Mouse (Mus musculus): Measurements from ENCODE around the gene Dop1b.
"Not testable (repeated sequence)": the region's sequence is repeated elsewhere in the genome, so short reads cannot be mapped to it uniquely, and the experiment has no call there.

Dop1b gene

DNA sequence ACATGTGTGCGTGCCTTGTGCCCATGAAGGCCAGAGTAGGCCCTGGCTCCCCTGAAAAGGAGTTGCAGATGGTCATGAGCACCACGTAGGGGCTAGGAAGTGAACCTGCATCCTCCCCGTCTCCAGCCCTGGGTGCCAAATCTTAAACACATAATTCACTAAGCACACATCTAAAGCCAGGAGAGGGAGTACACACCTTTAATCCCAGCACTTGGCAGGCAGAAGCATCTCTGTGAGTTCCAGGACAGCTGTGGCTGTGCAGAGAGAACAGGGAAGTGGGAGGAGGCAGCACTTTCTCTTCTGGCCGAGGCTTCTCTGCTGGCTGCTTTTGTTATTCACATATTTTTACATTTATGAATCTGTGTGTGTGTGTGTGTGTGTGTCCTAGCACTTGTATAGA, 52.9 kb downstream of the Dop1b start:
- no peak for DNase-seq

DNA sequence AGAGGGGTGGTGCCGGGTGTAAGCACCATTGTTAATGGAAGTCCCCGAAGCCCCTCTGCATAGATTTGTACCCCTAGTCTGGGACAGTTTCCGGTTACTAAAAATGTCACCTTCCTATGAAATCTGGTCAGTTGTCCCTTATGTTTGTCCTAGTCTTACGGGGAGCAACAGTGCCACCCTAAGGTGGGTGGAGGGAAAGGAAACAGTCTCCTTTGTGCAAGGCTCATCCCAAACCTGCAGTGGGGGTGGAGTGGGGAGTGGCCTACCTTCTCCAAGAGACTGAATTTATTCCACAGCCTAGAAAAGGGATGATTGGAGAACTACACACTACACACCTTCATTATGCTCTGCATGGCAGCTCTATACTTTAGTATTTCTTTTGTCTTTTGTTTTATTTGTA, 55.3 kb downstream of the Dop1b start:
- DNase-seq, result peak; percentile 29

DNA sequence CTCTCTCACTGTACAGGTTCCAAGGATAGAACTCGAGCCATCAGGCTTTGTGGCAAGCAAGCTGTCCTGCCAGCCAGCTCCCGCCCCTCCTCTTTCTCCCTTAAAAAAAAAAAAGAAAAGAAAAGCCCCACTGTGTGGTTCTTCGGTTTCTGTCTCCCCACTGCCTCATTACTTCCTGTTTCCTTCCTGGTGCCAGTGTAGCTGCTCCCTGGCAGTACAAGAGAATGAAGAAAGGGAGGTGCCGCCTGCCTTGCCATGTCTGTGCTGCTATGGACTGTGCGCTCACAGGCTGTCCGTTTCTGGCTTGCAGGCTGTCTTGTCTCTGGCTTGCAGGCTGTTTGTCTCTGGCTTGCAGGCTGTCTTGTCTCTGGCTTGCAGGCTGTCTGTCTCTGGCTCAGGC, 55.8 kb downstream of the Dop1b start:
- no peak for DNase-seq

DNA sequence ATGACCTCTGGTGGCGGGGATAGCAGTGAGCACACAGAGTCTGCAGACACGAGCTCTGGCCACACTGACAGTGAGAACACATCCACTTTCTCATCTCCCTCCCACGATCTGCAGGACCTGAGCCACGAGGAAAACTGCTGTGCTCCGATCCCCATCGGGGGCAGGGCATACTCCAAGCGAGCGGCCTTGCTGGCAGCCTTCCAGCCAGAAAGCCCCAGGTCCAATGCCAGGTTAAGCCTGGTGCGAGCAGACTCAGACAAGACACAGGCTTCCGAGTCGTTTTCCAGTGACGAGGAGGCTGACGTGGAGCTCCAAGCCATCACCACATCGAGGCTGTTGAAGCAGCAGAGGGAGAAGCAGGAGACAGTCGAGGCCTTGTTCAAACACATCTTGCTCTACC, 57.9 kb downstream of the Dop1b start:
- no peak for DNase-seq

DNA sequence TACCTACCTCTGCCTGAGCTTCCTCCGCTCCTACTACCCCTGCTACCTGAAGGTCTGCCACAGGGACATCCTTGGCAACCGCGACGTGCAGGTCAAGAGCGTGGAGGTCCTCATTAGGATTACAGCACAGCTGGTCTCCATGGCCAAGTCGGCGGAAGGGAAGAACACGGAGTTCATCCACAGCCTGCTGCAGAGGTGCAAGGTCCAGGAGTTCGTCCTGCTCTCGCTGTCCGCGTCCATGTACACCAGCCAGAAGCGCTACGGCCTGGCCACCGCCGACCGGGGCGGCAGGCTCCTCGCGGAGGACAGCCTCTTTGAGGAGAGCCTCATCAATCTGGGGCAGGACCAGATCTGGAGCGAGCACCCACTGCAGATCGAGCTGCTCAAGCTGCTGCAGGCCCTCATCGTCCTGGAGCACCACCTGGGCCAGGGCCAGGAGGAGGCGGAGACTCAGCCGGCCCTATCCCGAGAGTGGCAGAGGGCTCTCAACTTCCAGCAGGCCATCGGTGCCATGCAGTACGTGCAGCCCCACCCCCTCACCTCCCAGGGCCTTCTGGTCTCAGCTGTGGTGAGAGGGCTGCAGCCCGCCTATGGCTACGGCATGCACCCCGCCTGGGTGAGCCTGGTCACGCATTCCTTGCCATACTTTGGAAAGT, 58.7 kb downstream of the Dop1b start:
- no peak for DNase-seq

DNA sequence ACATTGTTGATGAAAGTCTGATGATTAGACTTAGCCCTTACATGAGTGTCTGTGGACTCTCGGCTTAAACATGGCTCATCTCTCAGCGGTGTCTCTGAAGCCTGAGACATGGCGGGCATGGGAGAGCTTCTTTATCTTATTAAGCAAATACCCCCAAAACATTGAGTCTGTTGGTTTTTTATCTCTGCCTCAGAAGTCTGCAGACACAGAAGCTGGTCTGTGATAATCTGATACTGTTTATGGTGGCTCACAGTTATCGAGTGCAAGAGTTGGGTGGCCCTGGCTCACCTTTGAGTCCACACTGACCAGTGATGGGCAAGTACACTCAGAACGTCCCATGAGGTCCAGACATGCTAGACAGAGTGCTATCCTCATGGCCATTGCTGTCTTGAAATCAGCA, 63.0 kb downstream of the Dop1b start:
- no peak for DNase-seq

DNA sequence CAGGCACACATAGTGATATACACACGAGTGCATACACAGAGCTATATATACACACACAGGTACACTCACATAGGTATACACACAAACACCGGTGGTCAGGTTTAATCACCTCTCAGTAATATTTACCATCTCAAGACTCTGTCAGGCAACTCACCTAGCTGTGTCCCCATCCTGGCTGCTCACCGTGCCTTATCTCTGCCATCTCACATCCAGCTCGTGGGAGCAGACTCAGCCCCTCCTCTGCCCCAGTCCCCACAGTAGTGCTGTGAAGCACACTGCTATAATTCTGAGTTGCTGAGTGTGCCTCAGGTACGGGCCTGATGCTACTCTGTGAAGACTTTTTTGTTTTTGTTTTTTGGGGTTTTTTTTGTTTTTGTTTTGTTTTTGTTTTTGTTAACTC, 64.8 kb downstream of the Dop1b start:
- DNase-seq, result no peak

DNA sequence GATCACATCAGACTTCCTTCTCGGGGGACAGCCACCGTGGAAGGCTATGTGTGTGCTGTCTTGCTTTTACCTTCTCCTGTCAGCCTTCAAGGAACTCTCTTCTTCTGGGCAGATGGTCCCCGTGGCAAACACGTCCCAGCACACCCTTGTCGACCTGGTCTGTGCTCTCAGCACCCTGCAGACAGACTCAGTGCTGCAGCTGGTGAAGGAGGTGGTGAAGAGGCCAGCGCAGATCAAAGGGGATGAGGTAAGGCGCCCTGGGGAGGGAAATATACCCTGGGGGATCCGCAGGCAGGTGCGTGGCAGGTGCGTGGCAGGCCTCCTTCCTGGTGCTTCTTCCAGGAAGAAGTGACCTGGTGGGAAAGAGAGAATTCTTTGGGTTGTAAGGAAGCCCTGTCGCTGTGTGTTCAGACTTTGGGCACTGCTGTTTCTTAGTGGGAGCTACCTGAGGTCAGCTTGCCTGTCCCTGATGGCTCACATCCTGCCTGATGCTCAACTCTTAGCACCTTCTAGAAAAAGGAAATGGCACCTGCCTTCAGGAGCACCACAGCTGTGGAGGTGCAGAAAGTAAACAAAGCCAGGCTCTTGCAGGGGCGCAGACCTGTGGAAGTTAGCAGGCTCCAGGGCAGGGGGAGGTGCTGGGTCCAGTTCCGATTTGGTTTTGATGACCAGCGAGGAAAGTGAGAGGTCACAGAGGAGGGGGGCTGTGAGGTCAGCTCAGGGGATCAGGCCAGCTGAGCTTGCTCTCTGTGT, 65.7 kb downstream of the Dop1b start:
- no peak for DNase-seq

DNA sequence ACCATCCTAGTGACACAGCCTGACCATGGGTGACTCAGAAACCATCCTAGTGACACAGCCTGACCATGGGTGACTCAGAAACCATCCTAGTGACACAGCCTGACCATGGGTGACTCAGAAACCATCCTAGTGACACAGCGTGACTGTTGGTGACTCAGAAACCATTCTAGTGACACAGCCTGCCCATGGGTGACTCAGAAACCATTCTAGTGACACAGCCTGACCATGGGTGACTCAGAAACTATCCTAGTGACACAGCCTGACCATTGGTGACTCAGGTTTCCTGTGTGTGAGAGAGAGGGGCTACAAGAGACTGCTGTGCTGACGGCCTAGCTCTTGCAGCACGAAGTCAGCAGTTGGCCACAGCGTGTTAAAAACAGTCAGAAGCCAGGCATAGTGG, 66.7 kb downstream of the Dop1b start:
- DNase-seq, result not testable (repeated sequence)

DNA sequence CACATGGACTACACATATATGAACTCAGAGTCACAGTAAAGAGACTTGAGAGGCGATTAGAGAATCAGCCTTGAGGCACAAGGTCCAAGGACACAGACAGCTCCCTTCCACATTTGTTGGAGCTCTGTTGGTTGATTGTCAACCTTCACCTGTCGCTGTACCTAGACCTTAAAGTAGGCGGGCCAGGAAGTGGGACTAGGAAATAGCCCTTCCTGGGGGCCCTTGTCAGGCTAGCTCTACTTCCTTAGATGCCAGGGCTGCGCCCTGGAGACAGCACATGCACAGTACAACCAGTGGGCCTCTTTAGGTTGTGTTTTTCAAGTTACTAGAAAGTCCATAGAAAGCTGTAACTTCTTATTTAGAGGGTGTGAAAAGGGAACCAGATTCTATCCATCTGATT, 67.8 kb downstream of the Dop1b start:
- DNase-seq, result no peak

DNA sequence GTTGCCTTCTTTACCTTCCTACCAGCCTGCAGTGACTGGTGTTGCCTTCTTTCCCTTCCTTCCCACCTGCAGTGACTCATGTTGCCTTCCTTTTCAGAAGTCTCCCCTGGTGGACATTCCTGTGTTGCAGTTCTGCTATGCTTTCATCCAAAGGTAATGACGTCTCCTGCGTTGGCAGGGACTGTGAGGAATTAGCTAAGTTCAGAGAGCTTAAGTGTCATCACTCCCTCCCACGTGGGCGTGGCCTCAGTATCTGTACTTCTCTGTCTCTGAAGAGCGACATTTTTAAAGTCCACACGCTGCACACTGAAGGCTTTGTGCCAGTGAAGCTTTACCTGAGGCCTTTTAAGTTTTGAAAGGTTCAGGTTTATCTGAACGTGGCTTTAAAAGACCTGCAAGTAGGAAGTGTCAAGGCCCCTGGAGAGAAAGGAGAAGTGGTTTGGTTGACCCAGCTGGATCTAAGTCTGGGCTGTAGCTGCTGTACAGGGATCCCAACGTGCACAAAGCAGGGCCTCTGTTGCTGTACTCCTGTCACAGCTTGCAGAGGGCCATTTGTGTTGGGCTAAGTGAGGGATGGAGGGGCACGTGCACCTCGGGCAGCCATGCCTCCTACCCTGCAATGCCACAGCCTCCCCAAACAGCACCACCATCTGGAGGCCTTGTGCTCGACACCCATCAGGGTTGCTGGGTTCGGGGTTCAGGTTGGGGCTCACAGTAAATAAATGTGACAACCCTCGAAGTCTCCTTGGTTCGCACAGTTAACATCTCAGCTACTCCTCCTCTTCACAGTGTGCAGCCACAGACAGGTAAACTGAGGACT, 69.2 kb downstream of the Dop1b start:
- no peak for DNase-seq

DNA sequence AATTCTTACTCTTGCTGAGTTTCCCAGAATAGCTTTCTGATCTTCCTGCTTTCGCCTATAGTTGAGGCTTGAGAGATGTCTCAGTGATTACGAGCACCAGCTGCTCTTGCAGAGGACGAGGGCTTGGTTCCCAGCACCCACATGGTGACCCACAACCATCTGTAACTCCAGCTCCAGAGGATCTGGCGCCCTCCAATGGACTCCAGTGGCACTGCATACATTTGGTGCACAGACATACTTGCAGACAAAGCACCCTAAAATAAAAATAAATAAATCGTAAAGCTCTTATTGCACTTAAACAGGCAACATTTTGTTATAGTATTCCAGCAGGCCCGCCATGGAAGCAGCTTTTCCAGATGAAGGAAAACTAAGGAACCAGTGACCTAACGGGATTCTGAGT, 72.5 kb downstream of the Dop1b start:
- DNase-seq, result no peak

DNA sequence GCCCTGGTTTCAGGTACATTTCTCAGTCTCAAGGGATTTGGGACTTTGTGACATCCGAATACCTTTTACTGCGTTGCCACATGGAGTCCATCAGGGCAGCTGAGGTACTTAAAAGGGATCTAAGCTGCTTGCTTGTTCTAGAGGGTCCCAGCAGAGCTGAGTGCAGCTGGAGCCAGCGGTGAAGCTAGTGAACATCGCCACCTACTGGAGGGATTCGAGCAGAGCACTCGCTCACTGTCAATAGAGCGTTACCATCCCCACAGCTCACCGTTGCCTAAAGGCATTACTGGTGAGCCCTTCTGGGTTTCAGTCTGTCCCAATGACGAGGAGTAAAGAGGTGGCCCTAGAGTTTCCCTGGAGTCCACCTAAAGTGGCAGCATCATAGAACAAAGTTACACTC, 74.1 kb downstream of the Dop1b start:
- peak; percentile 78 for DNase-seq

DNA sequence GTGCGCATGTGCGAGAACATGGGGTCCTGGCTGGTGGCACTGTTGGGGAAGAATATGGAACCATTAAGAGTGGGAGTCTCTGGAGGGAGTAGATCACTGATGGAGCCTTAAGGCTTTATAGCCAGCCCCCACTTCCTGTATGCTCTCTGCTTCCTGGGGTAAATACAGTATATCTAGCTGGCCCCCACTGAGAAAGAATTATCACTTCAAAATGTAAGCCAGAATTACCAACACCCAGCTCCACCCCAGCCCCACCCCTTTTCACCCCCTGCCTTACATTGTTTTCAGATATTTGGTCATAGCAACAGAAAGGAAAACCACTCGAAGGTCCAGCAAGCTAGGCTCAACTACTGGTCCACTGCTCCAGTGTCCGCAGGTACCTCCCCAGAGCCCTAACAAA, 76.7 kb downstream of the Dop1b start:
- no peak for DNase-seq

DNA sequence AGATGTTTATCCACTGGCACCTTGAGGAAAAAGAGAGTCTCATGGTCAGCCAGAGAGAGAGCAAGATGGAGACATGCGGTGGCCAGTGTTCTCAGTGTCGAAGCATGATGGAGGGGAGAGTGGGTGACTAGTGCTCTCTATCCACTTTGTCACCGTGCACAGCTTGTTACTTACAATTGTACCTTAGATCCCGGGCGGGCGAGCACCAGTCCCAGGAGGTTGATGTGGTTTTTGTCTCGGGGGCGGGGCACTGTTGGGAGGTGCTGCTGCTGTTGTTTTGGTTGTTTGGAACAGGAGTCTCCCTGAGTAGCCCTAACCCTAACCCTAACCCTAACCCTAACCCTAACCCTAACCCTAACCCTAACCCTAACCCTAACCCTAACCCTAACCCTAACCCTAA, 77.2 kb downstream of the Dop1b start:
- no peak for DNase-seq

DNA sequence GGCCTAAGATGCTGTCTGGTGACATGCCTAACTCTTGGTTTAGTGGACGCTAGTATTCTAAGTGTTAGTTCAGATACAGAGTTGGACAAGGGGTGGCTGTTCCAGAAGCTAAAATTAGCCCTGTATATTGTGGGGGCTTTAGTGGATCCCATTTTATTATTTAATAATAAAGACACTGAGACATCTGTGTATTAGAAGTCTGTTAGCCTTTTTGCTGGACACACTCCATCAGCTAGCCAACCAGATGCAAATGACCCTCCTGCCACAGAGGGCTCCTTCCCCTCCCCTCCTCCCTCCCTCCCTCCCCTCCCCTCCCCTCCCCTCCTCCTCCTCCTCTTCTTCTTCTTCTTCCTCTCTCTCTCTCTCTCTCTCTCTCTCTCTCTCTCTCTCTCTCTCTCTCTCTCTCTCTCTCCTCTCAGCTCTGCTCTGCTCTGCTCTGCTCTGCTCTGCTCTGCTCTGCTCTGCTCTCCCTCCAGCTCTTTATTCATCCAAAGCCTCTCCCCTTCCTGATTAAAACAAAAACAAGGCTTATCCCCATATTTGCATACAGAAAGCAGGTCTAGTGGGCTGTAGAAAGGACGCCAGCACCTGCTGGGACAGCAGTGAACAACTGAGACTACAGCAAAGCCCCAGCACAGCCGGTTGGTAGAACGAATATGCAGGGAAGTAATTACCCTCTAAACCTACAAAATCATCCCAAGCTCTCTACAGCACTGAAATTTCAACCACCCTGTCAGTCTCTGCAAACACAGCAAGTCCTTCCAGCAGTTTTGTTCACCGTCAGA, 78.5 kb downstream of the Dop1b start:
- DNase-seq, result no peak

DNA sequence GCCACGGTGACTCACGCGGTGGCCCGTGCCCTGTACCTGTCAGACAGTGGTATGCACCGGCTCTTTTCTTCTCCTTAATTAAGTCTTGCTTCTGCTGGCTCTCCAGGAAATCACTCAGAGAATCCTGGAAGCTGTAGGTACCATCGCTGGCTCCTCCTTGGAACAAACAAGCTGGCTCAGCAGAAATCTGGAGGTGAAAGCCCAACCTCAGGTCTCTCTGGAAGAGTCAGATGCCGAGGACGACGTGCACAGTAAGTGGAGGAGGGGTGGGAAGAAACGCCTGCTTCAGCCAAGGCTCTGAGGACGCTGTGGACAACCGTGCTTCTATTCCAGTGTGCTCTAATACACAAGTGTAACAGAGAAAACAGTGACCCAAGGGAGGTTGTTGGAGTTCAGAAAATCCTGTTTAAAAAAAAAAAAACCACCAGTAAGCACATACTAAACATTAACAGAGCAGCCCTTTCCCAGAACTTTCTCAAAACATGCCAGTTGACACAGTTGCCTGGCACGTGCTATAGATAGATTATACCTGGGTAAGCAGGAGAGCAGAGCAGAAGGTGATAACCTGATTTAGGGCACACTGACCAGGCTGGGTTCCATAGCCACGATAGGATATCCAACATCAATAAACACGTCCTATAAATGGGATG, 81.4 kb downstream of the Dop1b start:
- DNase-seq, result no peak

DNA sequence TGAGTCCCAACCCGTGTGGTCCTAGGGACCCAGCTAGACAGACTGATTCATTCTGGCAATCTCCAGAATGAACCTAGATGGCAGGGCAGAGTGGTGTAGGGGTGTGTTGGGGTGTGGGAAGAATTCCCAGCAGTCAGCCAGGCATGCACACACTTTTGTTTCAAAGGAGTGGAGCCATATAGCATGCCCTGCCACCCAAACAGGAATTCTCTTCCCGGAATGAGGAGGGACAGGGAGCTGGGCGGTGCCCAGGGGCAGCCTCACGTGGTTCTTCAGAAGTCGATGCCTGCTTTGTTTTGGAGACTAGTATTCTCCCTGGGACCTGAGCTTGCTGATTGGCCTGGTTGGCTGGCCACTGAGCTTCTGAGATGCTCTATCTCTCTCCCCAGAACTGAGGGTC, 83.1 kb downstream of the Dop1b start:
- DNase-seq, result no peak

DNA sequence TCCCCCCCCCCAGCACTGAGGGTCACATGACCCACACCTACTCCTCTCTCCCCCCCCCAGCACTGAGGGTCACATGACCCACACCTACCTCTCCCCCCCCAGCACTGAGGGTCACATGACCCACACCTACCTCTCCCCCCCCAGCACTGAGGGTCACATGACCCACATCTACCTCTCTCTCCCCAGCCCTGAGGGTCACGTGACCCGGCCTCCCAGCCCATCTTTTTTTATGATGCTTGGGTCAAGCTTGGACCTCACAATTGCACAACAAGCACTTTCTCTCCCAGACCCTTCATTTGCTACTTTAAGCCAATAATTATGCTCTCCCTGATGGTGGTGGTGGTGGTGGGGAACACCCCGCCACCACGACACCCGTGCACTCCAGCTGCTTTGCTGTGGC, 83.7 kb downstream of the Dop1b start:
- DNase-seq, result no peak

DNA sequence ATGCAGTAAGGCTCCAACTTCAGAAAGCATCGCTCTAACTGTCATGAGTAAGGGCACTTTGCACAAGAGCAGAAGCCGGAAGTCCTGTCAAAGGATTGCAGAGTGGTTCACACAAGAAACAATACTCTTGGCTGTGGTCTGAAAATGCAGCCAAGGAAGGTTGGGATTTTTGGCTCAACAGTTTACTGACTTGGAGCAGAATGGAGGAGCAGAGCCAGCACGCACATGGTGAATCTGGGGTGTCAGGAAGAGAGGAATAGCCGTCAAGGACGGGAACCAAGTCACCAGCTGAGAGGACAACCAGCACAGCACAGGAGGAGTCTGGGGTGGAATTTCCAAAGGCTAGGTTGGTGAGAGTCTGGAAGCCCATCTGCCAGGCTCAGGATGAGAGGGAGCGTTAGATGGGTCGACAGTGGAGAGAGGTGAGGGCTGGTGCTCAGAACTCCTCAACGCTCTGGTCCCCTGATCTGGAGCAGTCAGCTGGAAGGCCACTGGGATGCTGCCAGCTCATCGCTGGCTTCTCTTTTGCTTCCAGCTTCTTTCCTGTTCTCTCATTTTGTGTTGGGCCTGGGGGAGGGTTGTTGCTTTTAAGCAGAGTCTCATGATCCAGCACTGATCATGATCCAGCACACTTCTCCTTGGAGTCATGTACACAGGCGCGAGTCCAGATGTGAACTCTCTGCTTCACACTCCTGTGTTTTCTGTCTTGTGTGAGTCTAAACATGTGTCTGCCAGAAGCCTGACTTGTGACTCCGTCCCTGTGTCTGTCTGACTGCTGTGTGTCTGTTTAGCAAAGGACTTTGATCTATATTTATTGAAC, 85.5 kb downstream of the Dop1b start:
- no peak for DNase-seq

DNA sequence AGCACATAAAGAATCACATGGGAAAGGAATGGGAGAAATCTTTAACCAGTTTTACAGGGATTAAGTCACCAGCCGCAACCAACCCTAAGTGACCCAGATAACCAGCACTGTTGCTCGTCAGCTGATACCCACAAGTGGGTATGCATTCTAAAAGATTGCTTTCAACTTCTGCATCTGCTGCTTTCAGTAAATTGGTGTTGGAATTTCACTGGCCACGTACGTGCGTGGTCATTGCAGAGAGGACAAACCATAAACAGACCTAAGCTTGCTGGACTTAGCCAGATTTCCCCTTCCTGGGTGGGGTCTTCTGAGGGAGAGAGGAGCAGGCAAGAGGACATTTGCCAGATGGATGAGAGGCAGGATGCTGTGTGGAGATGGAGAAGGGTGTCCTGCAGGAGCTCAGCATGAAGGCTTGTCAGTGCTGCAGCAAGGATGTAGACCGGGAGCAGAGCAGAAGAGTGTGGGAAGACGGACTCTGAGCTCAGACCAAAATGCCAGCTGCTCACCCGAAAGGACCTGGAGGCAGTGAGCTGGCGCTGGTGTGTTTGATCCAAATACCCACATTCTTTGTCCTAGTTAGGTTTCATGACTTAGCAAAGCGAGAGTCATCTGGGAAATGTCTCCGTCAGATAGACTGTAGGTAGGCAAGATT, 86.3 kb downstream of the Dop1b start:
- no peak for DNase-seq
